Mouse (Mus musculus) brain, embryonic 14.5 days (tissue): ENCODE results near the gene Csrnp3.

Experiments used
- CTCF ChIP-seq: fragments of 200-500 bp; IDR thresholded peaks from 2 replicates; pipeline ENCODE4 v1.5.1; 2012; ENCODE audit warnings: inconsistent platforms, mild to moderate bottlenecking, moderate library complexity, borderline replicate concordance; ENCODE audit not compliant: insufficient read depth, insufficient read length; ENCODE audit errors: extremely low read depth
- POLR2A ChIP-seq: fragments of 200-500 bp; IDR thresholded peaks from 2 replicates; pipeline ENCODE4 v1.6.1; 2012; ENCODE audit warnings: mild to moderate bottlenecking, inconsistent platforms, borderline replicate concordance; ENCODE audit not compliant: poor library complexity, insufficient read depth, insufficient read length, severe bottlenecking; ENCODE audit errors: extremely low read depth

DNA sequence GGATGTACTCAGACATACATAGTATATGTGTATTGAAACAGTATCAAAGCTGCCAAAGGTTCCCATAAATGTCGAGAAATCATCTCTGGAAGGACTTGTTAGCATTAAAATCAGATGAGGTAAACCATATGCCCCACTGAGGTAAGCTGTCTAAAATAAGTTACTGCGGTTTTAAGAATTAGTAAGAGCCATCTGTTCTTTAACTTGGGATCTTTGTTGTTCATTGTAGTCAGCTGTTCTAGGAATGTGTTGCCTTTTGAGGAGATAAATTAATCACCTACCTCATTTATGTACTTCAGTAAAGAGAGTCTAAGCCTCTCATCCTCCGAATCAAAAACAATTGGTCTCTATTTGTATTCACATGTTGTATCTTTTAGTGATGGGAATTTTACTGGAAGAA, 83.7 kb downstream of the Csrnp3 start:
- no peak for TF ChIP-seq CTCF
- TF ChIP-seq POLR2A, result no peak
